Mouse (Mus musculus): ENCODE measurements around the gene Cdh13. TPM values are rescaled to one million over a fixed set of nuclear protein-coding genes. Genes with fewer than 3 reads are reported as not detected.

Gene Cdh13
- polyA plus RNA-seq, 1 experiment, result not detected

DNA sequence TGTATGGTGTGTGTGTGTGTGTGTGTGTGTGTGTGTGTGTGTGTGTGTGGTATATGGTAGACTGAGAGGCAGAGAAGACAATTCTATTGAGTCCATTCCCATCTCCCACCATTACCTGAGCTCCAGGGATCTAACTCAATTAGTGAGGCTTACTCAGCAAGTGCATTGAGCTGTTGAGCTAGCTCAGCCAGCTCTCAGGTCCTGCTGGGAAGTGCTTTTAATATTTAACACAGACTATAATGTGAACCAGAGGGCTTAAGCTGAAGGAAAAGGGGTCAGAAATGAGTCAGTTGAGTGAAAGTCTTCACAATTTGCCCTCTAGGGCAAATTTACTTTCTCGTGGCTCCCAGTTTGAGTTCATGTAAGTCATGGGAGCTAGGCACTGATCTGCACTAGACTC, 297.7 kb downstream of the Cdh13 start:
- 70% methylated on average over 1 of the region's 1 CpGs for WGBS
- no peak overlapping the region for H3K27ac ChIP-seq (ENCODE audit: control insufficient read depth, insufficient read depth, low read depth, low read length, poor library complexity)
- no peaks in the 10 kb centered on the region for H3K4me1 ChIP-seq (ENCODE audit: control insufficient read depth, insufficient read depth, low read length)
- no peak overlapping the region for H3K4me3 ChIP-seq (replicated peaks; ENCODE audit: control insufficient read depth, low read depth, low read length)
- no peak for TF ChIP-seq CTCF (IDR thresholded peaks at IDR 0.05; ENCODE audit: control insufficient read depth, insufficient read depth, low read length)

DNA sequence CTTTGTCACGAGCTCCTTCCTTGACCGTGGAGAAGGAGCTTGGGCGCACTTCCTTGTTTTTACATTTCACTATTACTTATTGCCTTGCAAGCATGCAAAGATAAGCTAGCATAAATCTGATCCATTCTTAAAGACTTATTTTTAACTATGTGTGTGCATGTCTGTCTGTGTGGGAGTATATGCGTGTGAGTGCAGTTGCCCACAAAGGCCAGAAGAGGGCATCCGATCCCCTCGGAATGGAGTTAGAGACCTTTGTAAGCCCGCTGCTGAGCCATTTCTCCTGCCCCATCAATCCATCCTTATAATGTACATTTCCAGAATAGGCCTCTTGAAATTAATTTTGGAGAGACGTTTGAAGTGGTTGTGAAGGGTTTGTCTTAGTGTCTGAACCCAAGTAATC, 298.7 kb downstream of the Cdh13 start:
- Histone ChIP-seq H3K27ac (ENCODE audit: control insufficient read depth, insufficient read depth, low read depth, low read length, poor library complexity) (no peak overlapping the region), H3K4me3 (replicated peaks; ENCODE audit: control insufficient read depth, low read depth, low read length) (no peak overlapping the region), H3K4me1 (ENCODE audit: control insufficient read depth, insufficient read depth, low read length) (no peaks in the 10 kb centered on the region)
- no peak for TF ChIP-seq CTCF (IDR thresholded peaks at IDR 0.05; ENCODE audit: control insufficient read depth, insufficient read depth, low read length)
- TF ChIP-seq POLR2A (IDR thresholded peaks at IDR 0.05; ENCODE audit: borderline replicate concordance, control insufficient read depth, low read depth, low read length), result no peak
- 84% methylated on average over 8 of the region's 8 CpGs for whole genome bisulfite sequencing

DNA sequence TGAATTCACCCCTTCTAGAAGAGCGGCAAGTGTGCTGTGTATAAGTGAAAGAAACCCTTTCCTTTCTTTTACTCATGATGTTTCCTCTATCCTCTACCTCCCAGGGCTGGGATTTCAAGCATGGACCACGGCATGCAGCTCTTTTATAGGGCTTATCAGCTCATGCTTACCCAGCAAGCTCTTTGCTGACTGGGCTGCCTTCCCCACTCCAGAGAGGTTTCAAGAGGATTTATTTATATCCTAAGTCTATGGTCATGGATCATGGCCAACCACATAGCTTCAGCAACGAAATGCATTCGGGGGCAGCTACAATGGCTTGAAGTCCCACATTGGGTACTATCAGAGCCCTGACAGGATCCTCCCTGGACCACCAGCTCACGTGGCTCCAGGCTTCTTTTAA, 304.4 kb downstream of the Cdh13 start:
- Histone ChIP-seq H3K27ac (ENCODE audit: control insufficient read depth, insufficient read depth, low read depth, low read length, poor library complexity) (no peak overlapping the region), H3K4me3 (replicated peaks; ENCODE audit: control insufficient read depth, low read depth, low read length) (no peak overlapping the region), H3K4me1 (ENCODE audit: control insufficient read depth, insufficient read depth, low read length) (no peaks in the 10 kb centered on the region)
- 76% methylated on average over 5 of the region's 5 CpGs for WGBS
- TF ChIP-seq CTCF (IDR thresholded peaks at IDR 0.05; ENCODE audit: control insufficient read depth, insufficient read depth, low read length) (no peak), POLR2A (IDR thresholded peaks at IDR 0.05; ENCODE audit: borderline replicate concordance, control insufficient read depth, low read depth, low read length) (no peak)

GRCm38 (mm10) chr8:118596816-118597215, 313.3 kb downstream of the Cdh13 start:
- no peak for TF ChIP-seq POLR2A (IDR thresholded peaks at IDR 0.05; ENCODE audit: borderline replicate concordance, control insufficient read depth, low read depth, low read length)
- no peak for TF ChIP-seq CTCF (IDR thresholded peaks at IDR 0.05; ENCODE audit: control insufficient read depth, insufficient read depth, low read length)
- 45% methylated on average over 8 of the region's 8 CpGs for WGBS
- H3K4me3 ChIP-seq (replicated peaks; ENCODE audit: control insufficient read depth, low read depth, low read length), result no peak overlapping the region

DNA sequence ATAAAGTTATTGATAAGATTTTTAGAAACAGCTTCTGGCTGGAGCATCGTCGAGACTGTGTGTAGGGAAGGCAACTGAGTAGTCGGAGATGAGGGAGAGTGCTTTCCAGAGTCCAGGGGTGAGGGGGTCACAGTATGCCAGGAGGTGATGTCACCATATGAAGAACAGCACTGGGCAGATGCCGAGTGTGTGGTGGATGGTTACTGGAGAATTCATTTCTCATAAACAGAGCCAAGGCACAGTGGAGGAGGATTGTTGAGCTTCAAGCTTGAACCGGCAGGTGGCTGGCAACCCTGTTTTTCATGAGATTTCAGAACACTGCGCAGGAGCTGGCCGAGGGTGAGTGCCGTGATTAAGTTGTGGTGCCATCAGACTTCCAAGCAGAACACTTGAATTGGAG, 317.8 kb downstream of the Cdh13 start:
- no peak overlapping the region for H3K4me3 ChIP-seq (replicated peaks; ENCODE audit: control insufficient read depth, low read depth, low read length)
- 79% methylated on average over 8 of the region's 8 CpGs for WGBS
- TF ChIP-seq CTCF (IDR thresholded peaks at IDR 0.05; ENCODE audit: control insufficient read depth, insufficient read depth, low read length) (no peak), POLR2A (IDR thresholded peaks at IDR 0.05; ENCODE audit: borderline replicate concordance, control insufficient read depth, low read depth, low read length) (no peak)
- no peaks in the 10 kb centered on the region for H3K4me1 ChIP-seq (ENCODE audit: control insufficient read depth, insufficient read depth, low read length)
- no peak overlapping the region for H3K27ac ChIP-seq (ENCODE audit: control insufficient read depth, insufficient read depth, low read depth, low read length, poor library complexity)

More at GRCm38 (mm10) chr8:118596816-118597215, 313.3 kb downstream of the Cdh13 start:
- Histone ChIP-seq H3K27ac (ENCODE audit: control insufficient read depth, insufficient read depth, low read depth, low read length, poor library complexity) (no peak overlapping the region), H3K4me1 (ENCODE audit: control insufficient read depth, insufficient read depth, low read length) (no peaks in the 10 kb centered on the region)

DNA sequence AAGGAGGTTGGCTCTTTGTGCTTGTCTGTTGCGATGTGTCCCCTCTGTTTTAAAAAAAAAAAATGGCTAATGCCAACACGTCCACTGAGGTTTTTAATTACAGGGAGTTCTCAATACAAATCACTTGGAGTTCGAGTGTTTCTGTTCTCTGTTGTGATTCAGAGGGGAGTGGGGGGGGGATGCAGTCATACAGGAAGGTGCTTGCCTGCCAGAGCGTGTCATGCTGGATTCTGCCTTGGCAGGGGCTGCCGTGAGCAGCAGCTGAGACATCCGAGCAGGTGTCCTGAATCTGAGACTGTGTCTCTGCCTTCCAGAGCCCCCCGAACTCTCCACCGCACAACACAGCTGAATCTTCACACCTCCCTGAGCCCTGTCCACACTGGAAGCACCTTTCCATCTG, 318.5 kb downstream of the Cdh13 start:
- H3K27ac ChIP-seq (ENCODE audit: control insufficient read depth, insufficient read depth, low read depth, low read length, poor library complexity), result no peak overlapping the region; the same call in 1 of the 2 replicates
- TF ChIP-seq CTCF (IDR thresholded peaks at IDR 0.05; ENCODE audit: control insufficient read depth, insufficient read depth, low read length) (no peak), POLR2A (IDR thresholded peaks at IDR 0.05; ENCODE audit: borderline replicate concordance, control insufficient read depth, low read depth, low read length) (no peak)
- WGBS, result 83% methylated on average over 8 of the region's 8 CpGs
- no peaks in the 10 kb centered on the region for H3K4me1 ChIP-seq (ENCODE audit: control insufficient read depth, insufficient read depth, low read length)
- no peak overlapping the region for H3K4me3 ChIP-seq (replicated peaks; ENCODE audit: control insufficient read depth, low read depth, low read length)

- Histone ChIP-seq H3K4me1 (ENCODE audit: control insufficient read depth, insufficient read depth, low read length) (no peaks in the 10 kb centered on the region), H3K4me3 (replicated peaks; ENCODE audit: control insufficient read depth, low read depth, low read length) (no peak overlapping the region), H3K27ac (ENCODE audit: control insufficient read depth, insufficient read depth, low read depth, low read length, poor library complexity) (no peak overlapping the region)
- no peak for TF ChIP-seq POLR2A (IDR thresholded peaks at IDR 0.05; ENCODE audit: borderline replicate concordance, control insufficient read depth, low read depth, low read length)
- no peak for TF ChIP-seq CTCF (IDR thresholded peaks at IDR 0.05; ENCODE audit: control insufficient read depth, insufficient read depth, low read length)
- 81% methylated on average over 10 of the region's 10 CpGs for WGBS
Measured at GRCm38 (mm10) chr8:118611551-118611950, 328.0 kb downstream of the Cdh13 start.

DNA sequence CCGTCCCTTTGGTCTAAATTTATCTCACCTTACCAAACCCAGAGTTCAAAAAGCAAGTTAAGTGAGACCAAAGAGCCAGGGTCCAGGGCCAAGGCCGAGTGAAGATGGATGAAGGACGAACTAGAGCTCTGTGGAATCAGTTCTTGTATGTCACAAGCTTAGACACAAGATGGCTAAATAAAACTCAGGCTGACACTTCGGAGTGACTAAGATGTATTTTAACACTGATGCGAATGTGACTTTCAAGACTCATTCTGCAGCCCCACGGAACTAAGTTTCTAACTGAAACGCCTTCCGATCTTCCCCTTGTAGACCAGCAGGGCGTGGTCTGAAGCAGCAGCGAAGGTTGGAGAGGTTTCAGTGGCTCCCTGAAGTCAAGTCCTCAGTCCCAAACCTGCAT, 334.7 kb downstream of the Cdh13 start:
- 82% methylated on average over 10 of the region's 10 CpGs for WGBS
- no peak overlapping the region for H3K27ac ChIP-seq (ENCODE audit: control insufficient read depth, insufficient read depth, low read depth, low read length, poor library complexity)
- no peaks in the 10 kb centered on the region for H3K4me1 ChIP-seq (ENCODE audit: control insufficient read depth, insufficient read depth, low read length)
- no peak overlapping the region for H3K4me3 ChIP-seq (replicated peaks; ENCODE audit: control insufficient read depth, low read depth, low read length)
- TF ChIP-seq CTCF (IDR thresholded peaks at IDR 0.05; ENCODE audit: control insufficient read depth, insufficient read depth, low read length), result no peak
- no peak for TF ChIP-seq POLR2A (IDR thresholded peaks at IDR 0.05; ENCODE audit: borderline replicate concordance, control insufficient read depth, low read depth, low read length)

DNA sequence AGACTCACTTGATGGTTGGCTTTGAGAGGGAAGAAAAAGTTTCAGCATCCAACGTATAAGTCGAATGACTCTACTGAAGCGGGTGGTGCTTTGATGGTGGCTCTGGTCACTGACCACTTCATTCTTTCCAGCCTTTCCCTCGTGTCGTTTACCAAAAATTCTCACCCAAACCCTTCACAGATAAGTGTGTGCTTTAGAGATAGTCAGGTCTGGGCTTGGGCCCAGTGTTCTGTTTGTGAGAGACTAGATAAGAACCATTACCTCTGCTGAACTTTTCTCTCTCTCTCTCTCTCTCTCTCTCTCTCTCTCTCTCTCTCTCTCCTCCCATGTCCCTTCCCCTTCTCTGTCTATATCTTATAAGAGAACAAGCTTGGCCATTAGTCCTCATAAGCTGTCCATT, 342.9 kb downstream of the Cdh13 start:
- Histone ChIP-seq H3K4me1 (ENCODE audit: control insufficient read depth, insufficient read depth, low read length) (no peaks in the 10 kb centered on the region), H3K27ac (ENCODE audit: control insufficient read depth, insufficient read depth, low read depth, low read length, poor library complexity) (no peak overlapping the region), H3K4me3 (replicated peaks; ENCODE audit: control insufficient read depth, low read depth, low read length) (no peak overlapping the region)
- 81% methylated on average over 5 of the region's 5 CpGs for WGBS
- TF ChIP-seq CTCF (IDR thresholded peaks at IDR 0.05; ENCODE audit: control insufficient read depth, insufficient read depth, low read length) (no peak), POLR2A (IDR thresholded peaks at IDR 0.05; ENCODE audit: borderline replicate concordance, control insufficient read depth, low read depth, low read length) (no peak)

Data from bone marrow, adult 2 months (tissue).